Mouse (Mus musculus): ENCODE measurements around the gene Nt5c2. TPM values are rescaled to one million over a fixed set of nuclear protein-coding genes. Genes with fewer than 3 reads are reported as not detected.

The Nt5c2 gene
- polyA plus RNA-seq, 1 experiment, result 11.7 TPM

DNA sequence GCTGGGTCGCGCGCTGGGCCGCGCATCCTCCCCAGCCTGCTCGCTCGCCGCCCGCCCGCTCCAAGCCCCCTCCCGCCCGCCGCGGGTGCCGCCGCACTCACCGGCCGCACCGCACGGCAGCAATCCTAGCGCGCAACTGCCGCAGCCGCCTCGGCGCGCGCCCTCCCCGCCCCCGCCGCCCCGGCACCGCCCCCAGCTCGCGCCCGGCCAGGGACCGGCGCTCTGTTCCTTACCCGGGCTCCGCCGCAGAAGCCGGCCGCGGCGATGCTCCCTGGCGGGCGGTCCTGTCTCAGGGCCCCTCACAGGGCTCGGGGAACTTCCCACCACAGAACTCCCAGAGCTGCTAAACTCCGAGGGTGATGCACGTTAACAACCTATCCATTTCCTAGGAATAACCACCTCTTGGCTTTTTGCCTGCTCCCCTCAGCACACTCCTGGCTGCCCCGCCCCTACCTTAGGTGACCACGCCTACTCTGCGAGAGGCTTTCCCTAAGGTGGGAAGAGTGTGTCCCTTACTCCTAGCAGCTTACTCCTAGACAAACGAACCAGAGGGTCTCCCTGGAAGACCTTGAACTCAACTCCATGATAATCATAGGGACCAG lies 52.7 kb downstream of the Nt5c2 start:
- Histone ChIP-seq H3K4me3 (replicated peaks) (peak overlapping the region; percentile 94), H3K4me1 (peaks cover 66% of the 10 kb centered on the region), H3K9me3 (no peaks in the 10 kb centered on the region), H3K36me3 (replicated peaks; ENCODE audit: low read length) (peaks cover 27% of the 10 kb centered on the region), H3K27me3 (replicated peaks) (no peaks in the 10 kb centered on the region)
- TF ChIP-seq FLI1 (IDR thresholded peaks at IDR 0.05; ENCODE audit: low read length), result no peak
- TF ChIP-seq GATA1 (IDR thresholded peaks at IDR 0.05; ENCODE audit: borderline replicate concordance, low read length), result no peak

DNA sequence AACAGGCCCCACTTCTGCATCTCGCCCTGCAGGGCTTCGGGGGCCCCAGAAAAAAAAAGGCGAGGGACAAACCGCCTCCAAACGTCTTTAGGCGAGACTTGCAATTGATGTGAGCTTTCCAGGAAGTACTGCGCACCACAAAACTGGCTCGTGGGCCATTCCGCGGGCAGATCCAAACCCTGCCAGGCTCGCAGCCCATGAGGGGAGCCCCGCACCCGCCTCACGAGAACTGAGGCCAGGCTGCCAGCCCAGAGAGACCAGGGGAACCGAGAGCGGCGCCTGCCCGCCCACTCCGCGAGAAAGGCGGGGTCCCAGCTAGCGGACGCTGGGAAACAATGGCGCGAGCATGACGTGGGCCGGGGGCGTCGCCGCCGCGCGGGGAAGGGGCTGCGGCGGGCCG lies 53.3 kb downstream of the Nt5c2 start:
- peaks cover 72% of the 10 kb centered on the region for H3K4me1 ChIP-seq
- no peaks in the 10 kb centered on the region for H3K27me3 ChIP-seq (replicated peaks)
- peak overlapping the region; percentile 94 for H3K4me3 ChIP-seq (replicated peaks)
- TF ChIP-seq GATA1 (IDR thresholded peaks at IDR 0.05; ENCODE audit: borderline replicate concordance, low read length) (no peak), FLI1 (IDR thresholded peaks at IDR 0.05; ENCODE audit: low read length) (no peak)
- H3K36me3 ChIP-seq (replicated peaks; ENCODE audit: low read length), result peaks cover 33% of the 10 kb centered on the region
- no peaks in the 10 kb centered on the region for H3K9me3 ChIP-seq

DNA sequence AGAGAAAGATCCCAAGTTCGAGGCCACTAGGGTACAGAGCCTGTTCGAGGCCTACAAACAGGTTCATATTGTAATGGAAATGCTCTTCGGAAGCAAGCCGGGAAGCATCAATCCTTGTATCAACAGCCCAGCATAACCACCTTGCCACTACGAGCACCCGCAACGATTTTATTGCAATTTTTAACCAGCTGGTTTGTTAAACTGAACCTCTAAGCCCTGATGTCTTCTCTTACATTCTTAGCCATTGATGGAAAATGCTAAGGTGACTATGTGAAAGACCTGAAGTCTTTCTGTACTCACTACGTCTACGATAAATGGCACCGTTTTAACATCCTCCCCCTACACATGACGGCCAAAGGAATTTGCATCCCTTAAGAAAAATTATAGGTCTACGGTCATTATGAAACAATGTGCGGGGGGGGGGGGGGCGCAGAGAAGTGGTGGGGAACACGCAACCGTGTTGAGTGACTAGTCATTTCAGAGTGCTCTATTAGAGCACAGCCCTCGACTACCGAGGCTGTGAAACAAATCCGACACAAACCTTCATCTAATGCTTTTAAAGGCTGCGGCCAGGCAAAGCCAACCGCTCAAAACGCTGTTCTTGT lies 53.8 kb downstream of the Nt5c2 start:
- no peak for TF ChIP-seq GATA1 (IDR thresholded peaks at IDR 0.05; ENCODE audit: borderline replicate concordance, low read length)
- TF ChIP-seq FLI1 (IDR thresholded peaks at IDR 0.05; ENCODE audit: low read length), result no peak
- no peaks in the 10 kb centered on the region for H3K9me3 ChIP-seq
- peaks cover 38% of the 10 kb centered on the region for H3K36me3 ChIP-seq (replicated peaks; ENCODE audit: low read length)
- H3K4me1 ChIP-seq, result peaks cover 72% of the 10 kb centered on the region
- H3K4me3 ChIP-seq (replicated peaks), result peak overlapping the region; percentile 94
- no peaks in the 10 kb centered on the region for H3K27me3 ChIP-seq (replicated peaks)

DNA sequence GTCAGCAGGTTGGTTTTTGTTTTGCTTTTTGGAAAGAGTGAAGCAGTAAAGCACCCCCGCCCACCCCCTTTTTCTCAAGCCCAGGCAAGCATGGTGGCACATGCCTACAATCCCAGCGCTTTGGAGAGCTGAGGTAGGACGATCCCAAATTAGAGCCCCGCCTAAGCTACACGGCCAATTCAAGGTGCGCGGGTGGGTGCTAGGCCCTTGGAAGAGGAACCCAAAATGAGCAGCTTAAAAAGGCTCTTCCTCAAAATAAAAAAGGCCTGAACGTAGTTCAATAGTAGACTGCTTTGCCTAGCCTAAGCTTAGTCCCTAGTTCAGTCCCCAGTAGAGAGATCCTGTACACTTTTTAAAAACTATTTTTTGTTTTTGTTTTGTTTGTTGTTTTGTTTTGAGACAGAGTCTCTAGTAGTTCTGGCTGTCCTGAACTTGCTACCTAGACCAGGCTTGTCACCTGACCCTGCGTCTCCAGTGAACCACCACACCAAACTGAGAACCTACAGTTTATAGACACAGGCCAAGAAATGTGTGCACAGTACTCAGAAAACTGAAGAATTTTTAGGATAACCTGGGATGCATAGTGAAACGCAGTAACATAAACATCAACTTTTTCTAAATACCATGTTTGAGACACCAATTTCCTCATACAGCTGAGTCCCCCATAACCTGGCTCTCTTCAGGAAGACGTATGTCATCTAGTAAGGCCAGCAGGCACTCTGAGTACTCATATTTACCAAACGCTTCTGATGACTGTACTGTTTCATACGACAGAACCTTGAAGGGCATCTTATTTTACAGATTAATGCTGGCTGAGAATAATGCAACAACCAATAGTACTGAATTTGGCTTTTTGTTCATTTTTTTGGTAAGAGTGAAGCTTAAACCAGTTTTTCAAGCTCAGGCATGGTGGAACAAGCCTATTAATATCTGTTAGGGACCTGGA lies 54.6 kb downstream of the Nt5c2 start:
- no peak for TF ChIP-seq FLI1 (IDR thresholded peaks at IDR 0.05; ENCODE audit: low read length)
- TF ChIP-seq GATA1 (IDR thresholded peaks at IDR 0.05; ENCODE audit: borderline replicate concordance, low read length), result no peak
- no peaks in the 10 kb centered on the region for H3K9me3 ChIP-seq
- H3K36me3 ChIP-seq (replicated peaks; ENCODE audit: low read length), result peaks cover 40% of the 10 kb centered on the region
- no peaks in the 10 kb centered on the region for H3K27me3 ChIP-seq (replicated peaks)
- peak overlapping the region; percentile 94 for H3K4me3 ChIP-seq (replicated peaks)
- peaks cover 74% of the 10 kb centered on the region for H3K4me1 ChIP-seq

DNA sequence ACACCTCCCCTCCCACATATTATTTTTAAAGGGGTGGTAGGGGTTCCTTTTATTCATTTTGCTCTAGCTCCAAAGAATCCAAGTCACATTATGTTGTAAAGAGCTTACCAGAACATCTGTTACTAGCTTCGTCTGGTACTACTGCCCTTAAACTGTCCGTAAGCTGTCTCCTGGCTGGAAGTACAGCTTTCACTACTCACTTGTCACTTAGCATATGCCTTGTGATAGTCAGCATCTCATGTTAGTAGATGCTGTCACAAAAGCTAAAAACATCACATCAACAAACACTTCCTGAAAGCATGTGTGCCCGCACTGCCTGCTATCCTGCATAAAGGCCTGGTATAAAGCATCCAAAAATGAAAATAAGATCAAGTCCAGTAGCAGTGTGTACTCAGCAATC lies 55.4 kb downstream of the Nt5c2 start:
- peak overlapping the region; percentile 94 for H3K4me3 ChIP-seq (replicated peaks)
- peaks cover 48% of the 10 kb centered on the region for H3K36me3 ChIP-seq (replicated peaks; ENCODE audit: low read length)
- H3K9me3 ChIP-seq, result no peaks in the 10 kb centered on the region
- TF ChIP-seq GATA1 (IDR thresholded peaks at IDR 0.05; ENCODE audit: borderline replicate concordance, low read length) (no peak), FLI1 (IDR thresholded peaks at IDR 0.05; ENCODE audit: low read length) (no peak)
- H3K27me3 ChIP-seq (replicated peaks), result no peaks in the 10 kb centered on the region
- H3K4me1 ChIP-seq, result peaks cover 78% of the 10 kb centered on the region

DNA sequence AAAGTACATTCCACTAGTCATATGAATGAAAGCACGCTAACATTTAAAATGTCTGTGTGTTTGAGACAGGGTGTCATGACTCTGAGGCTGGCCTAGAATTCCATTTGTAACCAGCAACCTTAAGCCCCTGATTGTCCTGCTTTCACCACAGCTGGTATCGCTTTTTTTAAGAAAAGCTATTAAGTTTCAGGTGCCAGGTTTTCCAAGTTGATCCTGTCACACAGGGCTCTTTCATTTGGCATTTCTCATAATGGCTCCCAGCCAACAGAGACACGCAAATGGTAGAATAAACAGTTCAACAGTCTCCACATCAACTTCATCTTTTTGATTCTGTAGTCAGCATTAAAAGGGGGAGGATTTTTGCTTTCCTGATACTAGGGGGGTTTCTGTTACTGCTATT lies 56.4 kb downstream of the Nt5c2 start:
- Histone ChIP-seq H3K4me1 (peaks cover 80% of the 10 kb centered on the region), H3K36me3 (replicated peaks; ENCODE audit: low read length) (peaks cover 52% of the 10 kb centered on the region), H3K4me3 (replicated peaks) (no peak overlapping the region), H3K9me3 (no peaks in the 10 kb centered on the region), H3K27me3 (replicated peaks) (no peaks in the 10 kb centered on the region)
- TF ChIP-seq FLI1 (IDR thresholded peaks at IDR 0.05; ENCODE audit: low read length) (no peak), GATA1 (IDR thresholded peaks at IDR 0.05; ENCODE audit: borderline replicate concordance, low read length) (no peak)

DNA sequence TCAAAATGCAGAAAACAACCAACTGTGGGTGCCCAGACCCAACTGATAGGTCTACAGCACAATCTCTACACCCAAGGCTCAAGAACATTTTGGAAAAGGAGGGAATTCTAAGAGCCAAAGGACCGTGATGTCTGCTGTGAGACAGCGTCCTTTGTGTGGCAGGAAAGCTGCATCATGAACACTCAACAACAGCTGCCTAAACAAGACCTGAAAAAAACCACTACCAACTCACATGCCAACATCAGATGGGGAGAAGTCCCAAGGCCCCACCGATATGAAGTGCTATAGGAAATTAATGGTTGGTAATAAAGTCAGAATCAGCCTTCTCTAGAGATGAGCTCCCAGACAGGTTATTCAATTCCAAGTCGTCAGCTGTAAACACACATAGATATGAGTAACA lies 57.0 kb downstream of the Nt5c2 start:
- TF ChIP-seq GATA1 (IDR thresholded peaks at IDR 0.05; ENCODE audit: borderline replicate concordance, low read length) (no peak), FLI1 (IDR thresholded peaks at IDR 0.05; ENCODE audit: low read length) (no peak)
- Histone ChIP-seq H3K27me3 (replicated peaks) (no peaks in the 10 kb centered on the region), H3K9me3 (no peaks in the 10 kb centered on the region), H3K36me3 (replicated peaks; ENCODE audit: low read length) (peaks cover 58% of the 10 kb centered on the region), H3K4me1 (peaks cover 80% of the 10 kb centered on the region), H3K4me3 (replicated peaks) (no peak overlapping the region)

DNA sequence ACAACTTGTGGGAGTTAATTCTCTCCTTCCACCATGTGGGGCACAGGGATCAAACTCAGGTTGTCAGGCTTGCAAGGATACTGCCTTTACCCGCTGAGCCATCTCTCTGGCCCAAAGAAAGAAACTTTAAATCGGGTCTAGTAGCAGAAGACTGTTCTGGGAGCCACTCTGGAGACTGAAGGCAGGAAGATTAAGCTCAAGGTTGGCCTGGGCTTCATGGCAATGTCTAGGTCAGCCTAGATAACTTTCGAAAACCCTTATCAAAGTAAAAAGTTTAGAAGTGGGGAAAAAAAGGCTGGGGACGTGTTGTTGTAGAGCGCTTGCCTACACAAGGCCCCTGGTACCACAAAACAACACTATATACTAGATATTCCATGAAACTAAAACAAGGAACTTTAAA lies 58.0 kb downstream of the Nt5c2 start:
- Histone ChIP-seq H3K9me3 (no peaks in the 10 kb centered on the region), H3K36me3 (replicated peaks; ENCODE audit: low read length) (peaks cover 67% of the 10 kb centered on the region), H3K27me3 (replicated peaks) (no peaks in the 10 kb centered on the region), H3K4me1 (peaks cover 83% of the 10 kb centered on the region), H3K4me3 (replicated peaks) (no peak overlapping the region)
- TF ChIP-seq FLI1 (IDR thresholded peaks at IDR 0.05; ENCODE audit: low read length), result no peak
- no peak for TF ChIP-seq GATA1 (IDR thresholded peaks at IDR 0.05; ENCODE audit: borderline replicate concordance, low read length)

DNA sequence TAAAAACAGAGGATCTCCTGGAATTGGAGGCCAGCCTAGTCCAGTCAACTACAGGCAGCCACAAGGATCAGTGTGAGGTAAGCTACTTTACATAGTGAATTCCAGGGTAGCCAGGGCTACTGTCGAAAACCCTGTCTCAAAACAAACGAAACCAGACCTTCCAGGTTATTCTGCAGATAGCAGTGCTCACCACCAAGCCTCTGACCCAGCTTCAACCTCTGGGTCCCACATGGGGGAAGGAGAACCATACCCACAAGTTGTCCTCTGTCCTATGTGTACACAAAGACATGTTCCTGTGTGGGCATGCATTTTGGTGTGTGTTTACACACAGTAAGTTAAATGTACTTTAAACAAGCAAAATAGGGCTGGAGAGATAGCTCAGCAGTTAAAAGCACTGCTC lies 58.5 kb downstream of the Nt5c2 start:
- Histone ChIP-seq H3K9me3 (no peaks in the 10 kb centered on the region), H3K4me1 (peaks cover 89% of the 10 kb centered on the region), H3K36me3 (replicated peaks; ENCODE audit: low read length) (peaks cover 73% of the 10 kb centered on the region), H3K27me3 (replicated peaks) (no peaks in the 10 kb centered on the region), H3K4me3 (replicated peaks) (no peak overlapping the region)
- TF ChIP-seq GATA1 (IDR thresholded peaks at IDR 0.05; ENCODE audit: borderline replicate concordance, low read length) (no peak), FLI1 (IDR thresholded peaks at IDR 0.05; ENCODE audit: low read length) (no peak)

DNA sequence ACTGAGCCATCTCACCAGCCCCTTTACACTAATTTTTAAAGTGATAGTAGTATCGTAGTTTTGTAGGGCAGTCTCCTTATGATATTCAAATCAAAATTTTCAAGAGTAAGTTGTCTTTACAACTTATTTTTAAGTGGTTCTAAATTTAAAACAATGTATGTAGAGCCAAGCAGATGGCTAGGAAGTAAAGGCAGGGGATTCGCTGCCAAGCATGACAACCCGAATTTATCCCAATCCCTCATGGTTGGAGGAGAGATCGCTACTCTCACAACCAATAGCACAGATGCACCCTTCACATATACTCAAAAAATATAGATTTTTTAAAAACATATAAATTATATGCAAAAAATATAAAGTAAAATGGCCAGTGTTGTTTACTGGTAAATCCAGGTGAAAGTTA lies 59.3 kb downstream of the Nt5c2 start:
- no peak for TF ChIP-seq GATA1 (IDR thresholded peaks at IDR 0.05; ENCODE audit: borderline replicate concordance, low read length)
- TF ChIP-seq FLI1 (IDR thresholded peaks at IDR 0.05; ENCODE audit: low read length), result no peak
- Histone ChIP-seq H3K27me3 (replicated peaks) (no peaks in the 10 kb centered on the region), H3K4me3 (replicated peaks) (no peak overlapping the region), H3K4me1 (peaks cover 87% of the 10 kb centered on the region), H3K9me3 (no peaks in the 10 kb centered on the region), H3K36me3 (replicated peaks; ENCODE audit: low read length) (peaks cover 81% of the 10 kb centered on the region)
